Mouse (Mus musculus) olfactory bulb, adult 2 months (tissue): ENCODE measurements around the gene Ppp1r37. TPM values are rescaled to one million over a fixed set of nuclear protein-coding genes. Genes with fewer than 3 reads are reported as not detected.
"Not testable (repeated sequence)": the region's sequence is repeated elsewhere in the genome, so short reads cannot be mapped to it uniquely, and the experiment has no call there.

Experiments
- H3K27ac ChIP-seq: fragments of 200-500 bp; 2 replicates; pipeline ENCODE4 v1.5.1; 2012; ENCODE audit warnings: low read depth, low read length; ENCODE audit not compliant: insufficient read depth
- H3K4me1 ChIP-seq: fragments of 200-500 bp; 2 replicates; pipeline ENCODE4 v1.6.1; 2012; ENCODE audit warnings: low read length; ENCODE audit not compliant: control insufficient read depth, insufficient read depth
- H3K4me3 ChIP-seq: fragments of 200-500 bp; 2 replicates; pipeline ENCODE4 v1.5.1; 2012; ENCODE audit warnings: mild to moderate bottlenecking, low read depth, low read length, moderate library complexity; ENCODE audit not compliant: insufficient read depth
- CTCF ChIP-seq: fragments of 200-500 bp; IDR thresholded peaks from 2 replicates; pipeline ENCODE4 v1.5.1; 2012; ENCODE audit warnings: low read depth, mild to moderate bottlenecking, low read length, moderate library complexity; ENCODE audit not compliant: insufficient read depth
- POLR2A ChIP-seq: fragments of 200-500 bp; IDR thresholded peaks from 2 replicates; pipeline ENCODE4 v1.6.1; 2012; ENCODE audit warnings: mild to moderate bottlenecking, low read depth, low read length, moderate library complexity; ENCODE audit not compliant: insufficient read depth
- WGBS: fragments of 180-500 bp; shearing (Covaris S2); methylation state at CpG from one replicate; pipeline ENCODE4 v1.1.7; 2018; 5-methylcytosine and 5-hydroxymethylcytosine counted together
- polyA plus RNA-seq: library from polyadenylated mRNA; stranded (reverse); fragments of >200 nt; gene quantifications from 2 replicates; pipeline ENCODE4 v1.2.4, GENCODE M21; 2012; ENCODE audit warnings: low replicate concordance; ENCODE audit not compliant: missing spikeins, insufficient read depth, insufficient read length

The Ppp1r37 gene
- polyA plus RNA-seq, 1 experiment, result not detected

DNA sequence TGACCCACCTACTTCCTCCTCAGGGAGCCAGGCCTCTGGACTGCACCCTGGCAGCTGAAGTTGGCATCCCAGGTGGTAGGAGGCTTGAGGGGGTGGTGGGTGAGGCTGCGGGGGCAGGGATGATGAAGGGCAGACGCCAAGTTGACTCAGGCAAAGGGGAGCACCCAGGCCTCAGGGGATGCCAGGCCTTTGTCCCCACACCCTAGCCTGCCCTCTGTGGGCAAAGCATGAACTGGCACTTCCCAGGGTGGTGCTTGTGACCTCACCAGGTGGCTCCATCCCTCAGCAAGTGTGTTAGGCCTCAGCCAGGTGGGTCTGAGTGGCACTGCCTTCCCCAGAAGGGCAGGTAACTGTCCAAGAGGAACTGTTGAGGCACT is 37.8 kb downstream of the Ppp1r37 start:
- Histone ChIP-seq H3K4me1 (peaks cover 22% of the 10 kb centered on the region), H3K27ac (no peak overlapping the region), H3K4me3 (no peak overlapping the region)
- 73% methylated on average over 2 of the region's 2 CpGs for WGBS
- no peak for TF ChIP-seq POLR2A
- no peak for TF ChIP-seq CTCF

DNA sequence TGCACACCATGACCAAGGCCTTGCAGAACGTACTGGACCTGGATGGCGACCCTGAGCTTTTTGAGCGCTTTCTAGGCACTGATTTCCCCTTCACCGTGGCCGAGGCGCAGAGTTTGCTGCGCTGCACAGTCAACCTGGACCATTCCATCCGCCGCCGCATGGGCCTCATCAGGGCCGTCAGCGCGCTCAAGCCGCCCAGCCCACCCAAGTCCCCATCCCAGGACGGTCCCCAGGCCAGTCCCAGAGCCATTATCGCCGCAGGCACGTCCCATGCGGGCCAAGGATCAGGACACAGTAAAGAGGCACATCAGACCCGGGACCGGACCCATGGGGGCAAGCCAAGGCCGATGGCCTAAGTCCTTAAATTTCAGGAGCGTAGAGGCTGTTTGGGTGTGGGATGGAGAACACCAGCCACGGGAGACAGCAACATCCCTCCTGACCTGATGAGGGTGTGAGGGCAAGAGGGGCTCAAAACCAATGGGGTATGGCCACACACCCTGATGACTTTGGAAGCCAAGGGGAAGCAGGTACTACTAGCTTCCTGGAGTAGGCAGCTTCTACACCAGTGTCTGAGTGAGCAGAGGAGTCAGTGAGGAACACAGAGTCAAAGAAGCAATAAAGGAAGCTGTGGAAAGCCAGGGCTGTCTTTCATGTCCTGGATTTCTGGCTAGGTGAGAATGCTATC is 38.3 kb downstream of the Ppp1r37 start:
- TF ChIP-seq CTCF, result no peak
- no peak for TF ChIP-seq POLR2A
- Histone ChIP-seq H3K4me3 (peak overlapping the region; percentile 42), H3K27ac (no peak overlapping the region), H3K4me1 (peaks cover 26% of the 10 kb centered on the region)
- 15% methylated on average over 24 of the region's 24 CpGs for WGBS

DNA sequence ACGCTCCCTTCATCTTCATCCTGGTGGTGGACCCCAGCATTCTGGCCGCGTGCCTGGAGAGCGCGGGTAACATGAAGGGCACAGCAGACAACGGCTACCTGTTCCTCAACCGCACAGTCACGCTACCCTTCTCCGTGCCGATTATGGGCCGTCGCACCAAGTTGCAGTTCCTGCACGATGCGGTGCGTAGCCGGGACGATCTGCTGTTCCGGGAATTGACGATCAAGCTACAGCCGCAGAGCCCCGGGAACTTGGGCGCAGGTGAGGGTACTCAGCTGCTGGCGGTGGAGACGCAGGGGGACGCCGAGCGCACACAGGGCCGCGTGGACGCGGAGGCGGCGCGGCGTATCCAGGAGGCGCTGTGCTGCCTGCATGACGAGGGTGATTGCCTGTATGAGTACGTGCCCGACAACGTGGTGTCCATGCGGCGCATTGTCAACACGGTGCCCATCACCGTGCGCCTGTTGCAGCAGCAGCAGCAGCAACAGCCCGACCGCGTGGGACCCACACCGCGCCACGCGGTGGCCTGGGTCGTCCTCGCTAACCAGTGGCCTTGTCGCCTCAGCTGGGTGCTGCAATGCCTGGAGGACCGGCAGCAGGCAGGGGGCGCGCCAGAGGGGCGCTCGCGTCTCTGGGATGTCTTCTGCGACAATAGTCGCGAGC is 39.0 kb downstream of the Ppp1r37 start:
- Histone ChIP-seq H3K4me3 (peak overlapping the region; percentile 42), H3K27ac (no peak overlapping the region), H3K4me1 (peaks cover 26% of the 10 kb centered on the region)
- TF ChIP-seq POLR2A (no peak), CTCF (peak; percentile 44; the same call in 1 of the 2 replicates)
- WGBS, result under 1% methylated on average over 64 of the region's 64 CpGs

GRCm38 (mm10) chr7:19523017-19523756 is 39.7 kb downstream of the Ppp1r37 start:
- no peak overlapping the region for H3K27ac ChIP-seq
- TF ChIP-seq CTCF (no peak), POLR2A (no peak)
- peak overlapping the region; percentile 42 for H3K4me3 ChIP-seq
- 5% methylated on average over 72 of the region's 72 CpGs for WGBS
- peaks cover 26% of the 10 kb centered on the region for H3K4me1 ChIP-seq

GRCm38 (mm10) chr7:19520032-19520431 is 42.8 kb downstream of the Ppp1r37 start:
- no peak for TF ChIP-seq CTCF
- no peak for TF ChIP-seq POLR2A
- peaks cover 30% of the 10 kb centered on the region for H3K4me1 ChIP-seq
- no peak overlapping the region for H3K27ac ChIP-seq
- no peak overlapping the region for H3K4me3 ChIP-seq
- WGBS, result 25% methylated on average over 23 of the region's 23 CpGs

DNA sequence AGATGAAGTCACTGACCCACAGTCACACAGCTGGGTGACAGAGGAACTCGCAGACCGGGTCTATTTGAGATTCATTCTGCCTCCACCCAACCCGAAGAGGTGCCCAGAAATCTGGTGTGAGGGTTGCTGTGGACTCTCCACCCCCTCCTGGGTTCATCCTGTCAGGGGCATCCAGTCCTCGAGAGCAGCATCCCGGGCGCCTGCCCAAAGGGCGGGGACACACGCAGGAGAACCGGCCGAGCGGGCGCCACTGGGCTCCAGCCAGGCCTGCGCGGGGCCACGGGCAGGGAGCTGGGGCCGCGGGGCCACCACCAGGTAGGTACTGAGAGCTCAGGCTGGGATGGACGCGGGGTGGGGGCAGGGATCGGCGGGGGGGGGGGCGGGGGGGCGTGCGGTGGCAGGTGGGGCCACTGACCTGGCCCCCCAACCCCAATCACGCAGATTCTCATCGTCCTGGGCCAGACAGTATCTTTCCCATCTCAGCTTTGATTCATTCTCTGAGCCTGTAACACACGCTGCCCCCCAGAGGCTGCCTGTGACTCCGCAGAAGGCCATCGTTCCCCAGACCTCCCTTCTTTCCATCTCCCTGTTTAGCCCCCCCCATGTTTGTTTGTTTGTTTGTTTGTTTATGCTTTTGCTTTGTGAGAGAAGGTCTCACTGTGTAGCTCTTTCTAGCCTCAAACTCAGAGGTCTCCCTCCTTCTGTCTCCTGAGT is 45.1 kb downstream of the Ppp1r37 start, which contains the start of gene Nkpd1:
TSS of gene Nkpd1 (plus strand) at position 187 of the 714 bp plus-strand sequence.
- Histone ChIP-seq H3K4me3 (no peak within 1 kb of the TSS), H3K4me1 (peaks cover 10% of the 10 kb centered on the region), H3K27ac (no peak within 1 kb of the TSS)
- 4% methylated on average over 17 of the region's 29 CpGs for WGBS
- TF ChIP-seq POLR2A, result no peak
- no peak for TF ChIP-seq CTCF

DNA sequence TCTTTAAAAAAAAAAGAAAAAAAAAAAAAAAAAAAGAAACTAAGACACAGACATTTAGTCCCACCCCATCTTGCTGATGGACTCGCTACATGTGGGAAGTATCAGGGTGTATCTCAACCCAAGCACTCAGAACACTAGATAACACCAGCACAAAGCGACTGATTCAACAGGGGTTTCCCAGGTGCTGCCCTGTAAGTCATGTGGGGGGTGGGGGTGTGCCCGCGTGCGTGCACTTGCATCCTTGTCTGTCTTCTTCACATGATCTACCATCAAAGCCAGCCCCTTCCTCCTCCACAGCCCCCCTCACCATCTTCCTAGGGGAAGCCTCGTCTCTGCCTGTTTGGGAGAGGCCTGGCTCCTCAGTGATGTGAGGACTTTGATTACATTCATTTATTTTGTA is 50.5 kb downstream of the Ppp1r37 start:
- H3K4me1 ChIP-seq, result peaks cover 12% of the 10 kb centered on the region; the same call in 1 of the 2 replicates
- no peak overlapping the region for H3K4me3 ChIP-seq
- TF ChIP-seq POLR2A (no peak), CTCF (no peak)
- no peak overlapping the region for H3K27ac ChIP-seq
- 84% methylated on average over 6 of the region's 6 CpGs for WGBS

- not testable (repeated sequence) for H3K4me3 ChIP-seq, H3K27ac ChIP-seq
- WGBS, result 89% methylated on average over 6 of the region's 7 CpGs
- peaks cover 16% of the 10 kb centered on the region for H3K4me1 ChIP-seq
Measured at GRCm38 (mm10) chr7:19511934-19512333, 50.9 kb downstream of the Ppp1r37 start.
